Mouse (Mus musculus): ENCODE results near the gene Garnl3. TPM values are rescaled to one million over a fixed set of nuclear protein-coding genes. Genes with fewer than 3 reads are reported as not detected.

Gene Garnl3
- polyA plus RNA-seq, 1 experiment from 2014 or later: 75.8 TPM

DNA sequence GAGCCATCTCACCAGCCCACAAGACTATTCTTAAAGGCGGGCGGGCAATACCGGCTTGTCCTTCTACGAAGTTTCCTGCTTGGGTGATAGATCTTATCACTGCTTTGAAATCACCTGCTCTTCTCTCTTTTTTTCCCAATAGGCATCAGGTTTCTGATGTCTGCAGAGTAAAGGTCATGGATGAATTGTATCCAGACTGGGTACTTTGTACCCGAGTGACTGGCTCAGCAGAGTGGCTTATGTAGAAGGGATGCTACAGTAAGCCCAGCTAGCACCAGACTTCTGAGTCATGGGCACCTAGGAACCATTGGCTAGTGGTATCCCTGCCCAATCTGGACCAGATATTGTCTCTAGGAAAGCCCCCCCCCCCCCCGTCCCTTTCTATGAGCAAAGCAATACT, 147.8 kb downstream of the Garnl3 start:
- peaks cover 16% of the 10 kb centered on the region for H3K4me1 ChIP-seq (ENCODE audit: control insufficient read depth, insufficient read depth, low read length)
- H3K9me3 ChIP-seq (replicated peaks; ENCODE audit: control insufficient read depth, low read length, poor library complexity, severe bottlenecking): no peaks in the 10 kb centered on the region
- no peak for ATAC-seq
- no peak overlapping the region for H3K4me2 ChIP-seq (ENCODE audit: low read length)
- H3K27ac ChIP-seq (ENCODE audit: low read length): no peak overlapping the region
- no peak overlapping the region for H3K9ac ChIP-seq (ENCODE audit: low read depth, low read length)
- peaks cover 9% of the 10 kb centered on the region for H3K36me3 ChIP-seq (ENCODE audit: control insufficient read depth, insufficient read depth, low read length)
- WGBS: 58% methylated on average over 6 of the region's 6 CpGs
- H3K27me3 ChIP-seq (ENCODE audit: control insufficient read depth, insufficient read depth, low read depth, low read length): no peaks in the 10 kb centered on the region
- H3K4me3 ChIP-seq (ENCODE audit: low read depth, low read length): no peak overlapping the region

DNA sequence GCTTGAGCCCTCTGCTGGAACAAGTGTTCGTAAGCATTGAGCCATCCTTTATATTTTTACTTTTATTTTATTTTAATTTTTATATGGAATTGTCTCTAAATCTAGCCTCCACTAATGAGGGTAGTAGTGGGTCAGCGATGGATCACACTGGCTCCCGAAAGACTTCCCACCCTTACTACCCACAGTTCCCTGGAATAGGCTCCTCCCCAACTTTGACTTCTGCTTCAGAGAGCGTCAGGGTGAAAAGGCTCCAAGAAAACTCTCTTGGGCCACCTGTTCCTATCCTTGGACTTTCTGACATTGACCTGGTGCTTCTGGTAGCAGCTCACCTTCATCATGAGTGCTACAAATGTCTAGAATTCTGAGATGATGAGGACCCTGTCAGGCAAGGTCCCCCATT, 148.8 kb downstream of the Garnl3 start:
- H3K9me3 ChIP-seq (replicated peaks; ENCODE audit: control insufficient read depth, low read length, poor library complexity, severe bottlenecking): no peaks in the 10 kb centered on the region
- peaks cover 16% of the 10 kb centered on the region for H3K4me1 ChIP-seq (ENCODE audit: control insufficient read depth, insufficient read depth, low read length)
- peak overlapping the region; percentile 91; the same call in 1 of the 2 replicates for H3K4me3 ChIP-seq (ENCODE audit: low read depth, low read length)
- WGBS: 7% methylated on average over 4 of the region's 4 CpGs
- no peak overlapping the region for H3K27ac ChIP-seq (ENCODE audit: low read length)
- H3K36me3 ChIP-seq (ENCODE audit: control insufficient read depth, insufficient read depth, low read length): peaks cover 9% of the 10 kb centered on the region
- peak overlapping the region; percentile 99 for H3K4me2 ChIP-seq (ENCODE audit: low read length)
- H3K27me3 ChIP-seq (ENCODE audit: control insufficient read depth, insufficient read depth, low read depth, low read length): no peaks in the 10 kb centered on the region
- ATAC-seq: no peak
- no peak overlapping the region for H3K9ac ChIP-seq (ENCODE audit: low read depth, low read length)

DNA sequence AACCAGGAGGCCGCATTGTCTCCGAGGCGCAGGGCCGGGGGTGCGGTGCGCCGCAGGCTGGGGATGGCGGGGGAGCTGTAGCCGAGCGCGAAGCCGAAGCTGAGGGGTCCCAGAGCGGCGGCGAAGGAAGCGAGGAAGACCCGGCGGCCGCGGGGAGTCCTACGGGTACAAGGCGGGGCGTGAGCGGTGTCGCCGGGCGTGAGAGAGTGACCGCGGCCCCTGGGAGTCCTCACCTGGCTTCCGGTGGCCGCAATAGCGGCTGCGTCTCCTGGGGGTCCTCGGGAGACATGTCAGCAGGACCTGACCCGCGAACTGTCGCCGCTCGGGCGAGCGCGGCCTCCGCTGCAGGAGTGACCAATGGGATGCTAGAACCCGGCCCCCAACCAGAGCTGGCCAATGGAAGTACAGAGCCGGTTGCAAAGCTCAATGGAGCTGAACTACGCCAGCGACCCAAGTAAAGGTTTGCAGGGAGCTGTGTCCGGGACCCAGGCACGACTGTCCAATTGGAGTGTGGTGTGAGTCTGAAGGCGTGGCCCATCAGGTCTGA, 149.7 kb downstream of the Garnl3 start, which contains the start of gene Slc2a8:
Gene Slc2a8 (minus strand): TSS at position 359 of the 547 bp plus-strand sequence.
- peak within 1 kb of the TSS; percentile 95 for H3K9ac ChIP-seq (ENCODE audit: low read depth, low read length)
- no peaks in the 10 kb centered on the region for H3K9me3 ChIP-seq (replicated peaks; ENCODE audit: control insufficient read depth, low read length, poor library complexity, severe bottlenecking)
- H3K27me3 ChIP-seq (ENCODE audit: control insufficient read depth, insufficient read depth, low read depth, low read length): no peaks in the 10 kb centered on the region
- H3K27ac ChIP-seq (ENCODE audit: low read length): peak within 1 kb of the TSS; percentile 69
- H3K4me1 ChIP-seq (ENCODE audit: control insufficient read depth, insufficient read depth, low read length): peaks cover 18% of the 10 kb centered on the region
- 0% methylated on average over 44 of the region's 50 CpGs for WGBS
- ATAC-seq: peak; percentile 98
- peak within 1 kb of the TSS; percentile 99 for H3K4me2 ChIP-seq (ENCODE audit: low read length)
- peak within 1 kb of the TSS; percentile 91 for H3K4me3 ChIP-seq (ENCODE audit: low read depth, low read length)
- H3K36me3 ChIP-seq (ENCODE audit: control insufficient read depth, insufficient read depth, low read length): peaks cover 6% of the 10 kb centered on the region

DNA sequence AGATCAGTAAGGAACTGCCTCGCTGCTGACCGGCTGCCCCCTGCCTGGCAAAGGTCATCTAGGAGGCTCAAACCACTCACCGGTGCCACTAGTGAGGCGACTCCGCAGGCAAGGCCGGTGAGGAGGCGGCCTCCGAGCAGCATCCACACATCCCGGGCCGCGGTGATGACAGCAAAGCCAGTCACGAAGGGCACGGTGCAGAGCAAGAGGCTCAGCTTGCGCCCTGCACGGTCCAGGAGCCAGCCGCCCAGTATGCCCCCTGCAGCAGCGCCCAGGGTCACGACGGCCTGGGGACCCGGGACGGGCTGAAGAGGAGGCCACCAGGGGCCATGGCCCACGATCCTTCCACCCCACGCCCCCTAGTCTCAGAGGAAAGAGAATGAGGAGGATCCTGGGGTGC, 150.2 kb downstream of the Garnl3 start:
- H3K27me3 ChIP-seq (ENCODE audit: control insufficient read depth, insufficient read depth, low read depth, low read length): no peaks in the 10 kb centered on the region
- H3K9ac ChIP-seq (ENCODE audit: low read depth, low read length): peak overlapping the region; percentile 95
- H3K4me2 ChIP-seq (ENCODE audit: low read length): peak overlapping the region; percentile 99
- H3K4me3 ChIP-seq (ENCODE audit: low read depth, low read length): peak overlapping the region; percentile 91
- H3K9me3 ChIP-seq (replicated peaks; ENCODE audit: control insufficient read depth, low read length, poor library complexity, severe bottlenecking): no peaks in the 10 kb centered on the region
- peaks cover 5% of the 10 kb centered on the region; the same call in 1 of the 2 replicates for H3K36me3 ChIP-seq (ENCODE audit: control insufficient read depth, insufficient read depth, low read length)
- WGBS: 1% methylated on average over 22 of the region's 23 CpGs
- peak; percentile 43 for ATAC-seq
- H3K4me1 ChIP-seq (ENCODE audit: control insufficient read depth, insufficient read depth, low read length): peaks cover 18% of the 10 kb centered on the region
- peak overlapping the region; percentile 69 for H3K27ac ChIP-seq (ENCODE audit: low read length)

DNA sequence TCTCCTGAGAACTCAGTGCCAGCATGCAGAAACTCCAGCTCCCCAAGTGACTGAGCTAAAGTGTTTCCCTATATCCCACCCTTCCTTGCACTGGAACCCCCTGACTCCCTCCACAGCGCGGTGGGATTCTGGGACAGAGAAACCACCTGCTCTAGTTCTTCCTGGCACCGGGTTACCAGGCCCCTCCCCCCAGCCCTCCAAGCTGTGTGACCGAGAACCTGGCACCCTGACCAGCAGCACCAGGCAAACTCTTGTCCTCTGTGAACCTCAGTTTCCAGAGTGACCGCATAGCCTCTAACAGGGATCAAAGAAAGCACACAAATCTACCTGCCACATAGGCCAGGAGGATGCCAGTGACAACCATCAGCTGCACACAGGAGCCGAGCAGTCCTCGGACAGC, 151.8 kb downstream of the Garnl3 start:
- Histone ChIP-seq H3K4me3 (ENCODE audit: low read depth, low read length) (no peak overlapping the region), H3K27ac (ENCODE audit: low read length) (no peak overlapping the region), H3K27me3 (ENCODE audit: control insufficient read depth, insufficient read depth, low read depth, low read length) (no peaks in the 10 kb centered on the region), H3K4me1 (ENCODE audit: control insufficient read depth, insufficient read depth, low read length) (peaks cover 18% of the 10 kb centered on the region), H3K4me2 (ENCODE audit: low read length) (no peak overlapping the region), H3K9ac (ENCODE audit: low read depth, low read length) (no peak overlapping the region), H3K9me3 (replicated peaks; ENCODE audit: control insufficient read depth, low read length, poor library complexity, severe bottlenecking) (no peaks in the 10 kb centered on the region), H3K36me3 (ENCODE audit: control insufficient read depth, insufficient read depth, low read length) (peaks cover 8% of the 10 kb centered on the region; the same call in 1 of the 2 replicates)
- no peak for ATAC-seq
- WGBS: 93% methylated on average over 7 of the region's 7 CpGs

DNA sequence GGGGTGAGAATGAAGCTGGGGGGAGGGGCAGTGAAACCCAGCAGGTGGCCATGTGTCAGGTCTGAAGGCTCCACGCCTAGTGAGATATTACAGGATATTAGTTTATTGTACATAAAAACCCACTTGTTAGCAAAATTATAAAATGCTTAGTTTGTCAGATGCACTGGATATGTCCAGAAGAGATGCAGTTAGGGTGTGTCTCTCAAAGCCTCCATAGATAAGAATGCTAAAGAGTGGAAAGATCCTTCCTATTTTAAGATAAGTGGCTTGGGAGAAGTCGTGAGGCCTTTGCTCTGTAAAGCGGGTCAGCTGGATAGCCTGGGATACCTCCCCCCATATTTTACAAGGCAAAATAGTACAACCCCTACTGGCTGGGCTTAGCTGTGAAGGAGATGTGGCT, 152.8 kb downstream of the Garnl3 start:
- H3K27ac ChIP-seq (ENCODE audit: low read length): no peak overlapping the region
- no peaks in the 10 kb centered on the region for H3K27me3 ChIP-seq (ENCODE audit: control insufficient read depth, insufficient read depth, low read depth, low read length)
- no peak overlapping the region for H3K9ac ChIP-seq (ENCODE audit: low read depth, low read length)
- WGBS: 78% methylated on average over 3 of the region's 3 CpGs
- ATAC-seq: no peak
- H3K9me3 ChIP-seq (replicated peaks; ENCODE audit: control insufficient read depth, low read length, poor library complexity, severe bottlenecking): no peaks in the 10 kb centered on the region
- H3K4me2 ChIP-seq (ENCODE audit: low read length): no peak overlapping the region
- H3K4me3 ChIP-seq (ENCODE audit: low read depth, low read length): no peak overlapping the region
- peaks cover 16% of the 10 kb centered on the region; the same call in 1 of the 2 replicates for H3K36me3 ChIP-seq (ENCODE audit: control insufficient read depth, insufficient read depth, low read length)
- peaks cover 18% of the 10 kb centered on the region for H3K4me1 ChIP-seq (ENCODE audit: control insufficient read depth, insufficient read depth, low read length)

DNA sequence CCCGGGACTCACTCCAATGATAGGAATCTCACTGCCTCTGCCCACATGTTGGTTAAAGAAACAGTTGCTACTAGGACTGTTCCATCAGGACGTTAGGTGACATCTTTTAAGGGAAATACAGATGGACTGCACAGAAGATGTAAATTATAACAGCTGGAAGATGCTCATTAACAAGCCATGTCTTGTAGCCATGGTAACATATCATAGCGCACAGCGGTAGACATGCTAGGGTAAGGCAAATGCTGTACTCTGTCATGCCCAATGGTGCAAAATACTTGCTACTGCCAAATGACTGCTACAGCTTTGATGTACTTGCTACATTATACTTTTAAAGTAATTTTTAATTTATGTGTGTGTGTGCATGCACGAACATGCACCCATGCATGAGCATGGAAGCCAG, 154.3 kb downstream of the Garnl3 start:
- Histone ChIP-seq H3K9me3 (replicated peaks; ENCODE audit: control insufficient read depth, low read length, poor library complexity, severe bottlenecking) (no peaks in the 10 kb centered on the region), H3K4me1 (ENCODE audit: control insufficient read depth, insufficient read depth, low read length) (peaks cover 12% of the 10 kb centered on the region), H3K27me3 (ENCODE audit: control insufficient read depth, insufficient read depth, low read depth, low read length) (no peaks in the 10 kb centered on the region), H3K27ac (ENCODE audit: low read length) (no peak overlapping the region), H3K4me2 (ENCODE audit: low read length) (no peak overlapping the region), H3K4me3 (ENCODE audit: low read depth, low read length) (no peak overlapping the region), H3K9ac (ENCODE audit: low read depth, low read length) (no peak overlapping the region), H3K36me3 (ENCODE audit: control insufficient read depth, insufficient read depth, low read length) (peaks cover 20% of the 10 kb centered on the region)
- 71% methylated on average over 5 of the region's 5 CpGs for WGBS
- ATAC-seq: no peak

DNA sequence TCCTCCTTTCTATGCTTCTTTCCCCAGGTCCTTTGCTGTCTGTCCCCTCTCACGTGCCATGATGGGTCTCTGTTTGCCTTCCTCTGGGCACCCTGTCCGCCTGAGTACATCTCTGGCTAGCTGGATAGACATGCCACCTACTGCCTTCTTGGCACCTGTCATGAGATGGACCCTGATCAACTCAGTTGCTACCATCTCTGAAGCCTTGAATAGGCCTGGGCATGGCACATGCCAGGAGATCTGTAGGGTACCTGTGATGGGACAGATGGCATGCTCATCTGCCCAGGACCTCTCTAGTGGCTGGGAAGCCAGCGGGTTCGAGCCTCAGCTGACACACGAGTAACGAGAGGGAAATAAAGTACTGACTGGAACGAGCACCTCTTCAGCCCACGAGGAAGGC, 157.2 kb downstream of the Garnl3 start:
- Histone ChIP-seq H3K9ac (ENCODE audit: low read depth, low read length) (no peak overlapping the region), H3K4me3 (ENCODE audit: low read depth, low read length) (no peak overlapping the region), H3K36me3 (ENCODE audit: control insufficient read depth, insufficient read depth, low read length) (peaks cover 20% of the 10 kb centered on the region), H3K27ac (ENCODE audit: low read length) (no peak overlapping the region), H3K27me3 (ENCODE audit: control insufficient read depth, insufficient read depth, low read depth, low read length) (no peaks in the 10 kb centered on the region), H3K9me3 (replicated peaks; ENCODE audit: control insufficient read depth, low read length, poor library complexity, severe bottlenecking) (no peaks in the 10 kb centered on the region), H3K4me2 (ENCODE audit: low read length) (no peak overlapping the region), H3K4me1 (ENCODE audit: control insufficient read depth, insufficient read depth, low read length) (peaks cover 2% of the 10 kb centered on the region; the same call in 1 of the 2 replicates)
- WGBS: 92% methylated on average over 8 of the region's 8 CpGs
- ATAC-seq: no peak

DNA sequence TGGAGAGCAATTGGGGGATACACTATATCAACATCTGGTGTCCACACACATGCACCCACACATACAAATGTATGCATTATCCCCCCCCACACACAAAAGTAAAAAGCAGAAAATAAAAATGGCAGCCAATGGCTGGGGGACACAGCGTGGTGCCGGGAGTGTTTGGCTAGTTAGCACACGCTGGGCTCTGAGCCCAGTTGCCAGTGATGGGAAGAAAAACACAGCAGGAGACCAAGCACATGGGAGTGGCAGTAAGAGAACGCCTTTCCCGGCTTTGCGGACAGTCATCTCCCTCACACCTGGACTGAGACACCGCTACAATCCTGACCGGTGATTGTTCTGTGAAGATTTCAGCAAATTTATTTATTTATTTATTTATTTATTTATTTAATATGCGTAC, 160.2 kb downstream of the Garnl3 start:
- Histone ChIP-seq H3K36me3 (ENCODE audit: control insufficient read depth, insufficient read depth, low read length) (peaks cover 20% of the 10 kb centered on the region), H3K9ac (ENCODE audit: low read depth, low read length) (no peak overlapping the region), H3K4me2 (ENCODE audit: low read length) (no peak overlapping the region), H3K27ac (ENCODE audit: low read length) (no peak overlapping the region), H3K27me3 (ENCODE audit: control insufficient read depth, insufficient read depth, low read depth, low read length) (no peaks in the 10 kb centered on the region), H3K9me3 (replicated peaks; ENCODE audit: control insufficient read depth, low read length, poor library complexity, severe bottlenecking) (no peaks in the 10 kb centered on the region), H3K4me1 (ENCODE audit: control insufficient read depth, insufficient read depth, low read length) (peaks cover 10% of the 10 kb centered on the region), H3K4me3 (ENCODE audit: low read depth, low read length) (no peak overlapping the region)
- no peak for ATAC-seq
- 32% methylated on average over 9 of the region's 9 CpGs for WGBS
